Mouse (Mus musculus): ENCODE measurements around the gene Pole3. TPM values are rescaled to one million over a fixed set of nuclear protein-coding genes. Genes with fewer than 3 reads are reported as not detected.
"Not testable (repeated sequence)": the region's sequence is repeated elsewhere in the genome, so short reads cannot be mapped to it uniquely, and the experiment has no call there.

Pole3 gene
- polyA plus RNA-seq, 1 experiment from 2014 or later: 117 TPM

DNA sequence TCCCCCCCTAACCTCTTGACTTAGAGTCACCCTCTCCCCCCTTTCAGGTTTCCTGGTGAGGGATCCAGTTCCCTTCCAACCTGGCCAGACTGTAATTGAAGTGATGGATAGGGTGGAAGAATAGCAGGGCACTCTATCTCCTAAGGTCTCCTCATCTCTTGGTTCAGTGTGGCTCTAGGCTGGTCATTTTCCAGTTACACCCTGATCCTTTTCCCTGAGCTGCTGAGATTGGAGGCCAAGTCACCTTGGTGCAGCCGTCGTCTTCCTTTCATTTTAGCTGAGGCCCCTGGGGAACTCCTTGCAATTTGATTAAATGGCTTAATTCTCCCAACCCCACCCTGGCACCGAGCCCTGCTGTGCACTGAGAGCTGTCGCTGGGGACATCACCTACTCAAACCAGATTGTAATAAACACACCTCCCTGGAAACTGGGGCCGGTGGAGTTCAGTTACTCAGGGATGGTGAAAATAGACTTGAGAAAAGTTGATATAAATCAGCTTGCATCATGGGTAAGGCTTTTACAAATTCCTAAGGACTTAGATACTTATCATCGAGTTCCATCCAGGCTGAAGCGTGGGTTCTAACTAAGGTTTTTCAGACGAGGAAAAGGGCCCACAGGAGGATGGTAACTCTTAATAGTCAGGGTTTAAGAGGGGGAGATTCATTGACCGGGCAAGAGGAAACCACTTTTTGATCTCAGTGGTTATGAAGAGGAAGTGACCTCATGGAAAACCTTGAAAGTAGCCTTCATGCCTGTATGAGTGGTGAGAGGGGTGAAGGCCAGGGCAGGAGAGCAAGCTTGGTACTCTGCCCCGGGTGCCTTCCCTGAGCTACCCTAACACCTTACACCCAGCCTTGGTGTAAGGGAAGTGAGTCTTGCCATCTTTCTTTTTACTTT lies 43.9 kb downstream of the Pole3 start:
- Histone ChIP-seq H3K27me3 (replicated peaks; ENCODE audit: low read depth, poor library complexity, severe bottlenecking) (peaks cover 58% of the 10 kb centered on the region), H3K4me1 (peaks cover 9% of the 10 kb centered on the region), H3K27ac (replicated peaks) (no peak overlapping the region), H3K9me3 (no peaks in the 10 kb centered on the region), H3K4me3 (no peak overlapping the region), H3K36me3 (replicated peaks) (no peaks in the 10 kb centered on the region)
- WGBS: 51% methylated on average over 10 of the region's 10 CpGs
- DNase-seq (ENCODE audit: low spot score): no peak

- peaks cover 9% of the 10 kb centered on the region for H3K4me1 ChIP-seq
- peaks cover 58% of the 10 kb centered on the region for H3K27me3 ChIP-seq (replicated peaks; ENCODE audit: low read depth, poor library complexity, severe bottlenecking)
- peak within 1 kb of the TSS; percentile 61 for H3K4me3 ChIP-seq
- peak; percentile 66 for DNase-seq (ENCODE audit: low spot score)
- no peaks in the 10 kb centered on the region for H3K36me3 ChIP-seq (replicated peaks)
- H3K9me3 ChIP-seq: no peaks in the 10 kb centered on the region
- no peak within 1 kb of the TSS for H3K27ac ChIP-seq (replicated peaks)
- 2% methylated on average over 71 of the region's 71 CpGs for WGBS
Measured at GRCm38 (mm10) chr4:62479937-62480708, 44.7 kb downstream of the Pole3 start, which contains the start of gene Bspry. TSS of gene Bspry (plus strand) at chr4:62480053.

DNA sequence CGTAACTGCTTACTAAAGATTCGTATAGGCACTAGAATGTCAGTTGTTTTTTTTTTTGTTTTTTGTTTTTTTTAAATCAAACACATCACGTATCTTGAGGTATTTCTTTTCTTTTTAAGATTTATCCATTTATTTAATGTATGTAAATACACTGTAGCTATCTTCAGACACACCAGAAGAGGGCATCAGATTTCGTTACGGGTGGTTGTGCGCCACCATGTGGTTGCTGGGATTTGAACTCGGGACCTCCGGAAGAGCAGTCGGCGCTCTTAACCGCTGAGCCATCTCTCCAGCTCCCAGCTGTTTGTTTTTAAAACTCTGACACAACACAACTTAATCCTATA lies 45.3 kb downstream of the Pole3 start:
- not testable (repeated sequence) for H3K9me3 ChIP-seq; H3K27ac ChIP-seq (replicated peaks); H3K4me1 ChIP-seq; H3K36me3 ChIP-seq (replicated peaks); DNase-seq (ENCODE audit: low spot score)
- H3K4me3 ChIP-seq: peak overlapping the region; percentile 61
- peaks cover 58% of the 10 kb centered on the region for H3K27me3 ChIP-seq (replicated peaks; ENCODE audit: low read depth, poor library complexity, severe bottlenecking)
- 12% methylated on average over 11 of the region's 11 CpGs for WGBS

DNA sequence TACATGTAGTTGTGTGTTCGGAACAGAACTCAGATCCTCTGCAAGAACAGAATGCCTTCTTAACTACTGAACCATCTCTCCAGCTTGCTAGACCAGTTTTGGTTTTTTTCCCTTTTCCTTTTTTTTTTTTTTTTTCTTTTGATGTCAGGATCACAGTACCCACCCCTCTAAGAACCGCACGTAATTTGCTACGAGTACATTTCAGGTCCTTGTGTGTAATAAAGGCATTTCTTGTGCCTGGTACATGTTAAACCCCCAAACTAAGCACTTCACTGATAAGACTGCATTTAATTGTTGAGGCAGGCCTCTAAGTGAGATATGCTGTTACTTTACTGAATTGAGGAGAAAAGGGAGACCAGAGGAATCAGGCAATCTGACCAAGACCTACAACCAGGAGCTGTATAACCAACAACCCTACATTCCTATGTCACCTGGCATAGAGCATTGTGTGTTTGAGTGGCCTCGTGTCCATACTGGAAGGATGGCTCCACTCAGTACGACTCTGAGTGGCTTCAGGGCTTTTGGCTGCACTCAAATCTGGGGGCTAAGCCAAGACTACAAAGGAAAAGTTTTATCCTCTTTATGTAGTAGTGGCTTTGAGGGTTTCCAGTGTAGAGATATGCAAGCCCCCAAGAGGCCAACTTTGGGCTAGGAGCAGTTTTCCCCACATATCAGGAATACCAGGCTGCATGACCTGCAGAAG lies 47.2 kb downstream of the Pole3 start:
- no peak overlapping the region for H3K27ac ChIP-seq (replicated peaks)
- DNase-seq (ENCODE audit: low spot score): no peak
- peaks cover 58% of the 10 kb centered on the region for H3K27me3 ChIP-seq (replicated peaks; ENCODE audit: low read depth, poor library complexity, severe bottlenecking)
- H3K36me3 ChIP-seq (replicated peaks): no peaks in the 10 kb centered on the region
- no peak overlapping the region for H3K4me3 ChIP-seq
- peaks cover 9% of the 10 kb centered on the region for H3K4me1 ChIP-seq
- WGBS: 83% methylated on average over 6 of the region's 6 CpGs
- H3K9me3 ChIP-seq: no peaks in the 10 kb centered on the region

DNA sequence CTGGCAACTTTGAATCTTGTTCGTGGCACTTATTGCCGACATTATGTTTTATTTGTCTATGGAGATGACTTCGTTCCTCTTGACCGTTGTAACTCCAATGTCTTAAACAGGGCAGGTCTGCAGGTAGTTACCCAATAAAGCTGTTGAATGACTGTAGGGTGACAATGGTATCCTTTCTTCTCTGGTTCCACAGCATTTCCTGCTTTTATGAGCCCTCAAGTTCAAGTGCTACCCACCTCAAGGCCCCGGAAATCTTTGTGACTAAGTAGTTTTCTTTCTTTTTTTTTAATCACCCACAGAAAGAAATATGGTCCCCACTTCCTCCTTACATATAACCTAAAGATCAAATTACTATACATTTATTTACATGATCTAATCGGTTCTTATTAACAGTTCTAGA lies 49.1 kb downstream of the Pole3 start:
- no peak overlapping the region for H3K4me3 ChIP-seq
- peaks cover 40% of the 10 kb centered on the region for H3K27me3 ChIP-seq (replicated peaks; ENCODE audit: low read depth, poor library complexity, severe bottlenecking)
- peaks cover 10% of the 10 kb centered on the region for H3K4me1 ChIP-seq
- H3K36me3 ChIP-seq (replicated peaks): no peaks in the 10 kb centered on the region
- H3K27ac ChIP-seq (replicated peaks): no peak overlapping the region
- no peak for DNase-seq (ENCODE audit: low spot score)
- no peaks in the 10 kb centered on the region for H3K9me3 ChIP-seq
- WGBS: 93% methylated on average over 6 of the region's 6 CpGs

- H3K4me1 ChIP-seq: peaks cover 13% of the 10 kb centered on the region
- no peak for DNase-seq (ENCODE audit: low spot score)
- 82% methylated on average over 2 of the region's 2 CpGs for WGBS
- H3K9me3 ChIP-seq: no peaks in the 10 kb centered on the region
- H3K27ac ChIP-seq (replicated peaks): no peak overlapping the region
- H3K36me3 ChIP-seq (replicated peaks): no peaks in the 10 kb centered on the region
- peaks cover 33% of the 10 kb centered on the region for H3K27me3 ChIP-seq (replicated peaks; ENCODE audit: low read depth, poor library complexity, severe bottlenecking)
- no peak overlapping the region for H3K4me3 ChIP-seq
Measured at GRCm38 (mm10) chr4:62475131-62475530, 49.7 kb downstream of the Pole3 start.

Other genes with a start within 250 kb of the Pole3 start
- 18.0 and 18.1 TPM in 2 replicates for gene Fkbp15, start 164.5 kb downstream of the Pole3 start, polyA plus RNA-seq (2016; fragmentation: Nextera tagmentation; extraction: Ambion mirVana)
- 45.5 and 48.0 TPM in 2 replicates for gene Slc31a1, start 164.3 kb downstream of the Pole3 start, polyA plus RNA-seq (2016; fragmentation: Nextera tagmentation; extraction: Ambion mirVana)
- gene Cdc26, start 116.4 kb downstream of the Pole3 start, polyA plus RNA-seq (2016; fragmentation: Nextera tagmentation; extraction: Ambion mirVana): 207 and 215 TPM in 2 replicates
- gene Prpf4, start 116.3 kb downstream of the Pole3 start, polyA plus RNA-seq (2016; fragmentation: Nextera tagmentation; extraction: Ambion mirVana): 37.1 and 37.2 TPM in 2 replicates
- not detected in 2 replicates for gene Rnf183, start 89.8 kb downstream of the Pole3 start, polyA plus RNA-seq (2016; fragmentation: Nextera tagmentation; extraction: Ambion mirVana)
- gene Wdr31, start 54.2 kb downstream of the Pole3 start, polyA plus RNA-seq (2016; fragmentation: Nextera tagmentation; extraction: Ambion mirVana): 9.9 and 11.0 TPM in 2 replicates
- 1.8 and 2.6 TPM in 2 replicates for gene Bspry, start 45.0 kb downstream of the Pole3 start, polyA plus RNA-seq (2016; fragmentation: Nextera tagmentation; extraction: Ambion mirVana)
- gene Hdhd3, start 21.6 kb downstream of the Pole3 start, polyA plus RNA-seq (2016; fragmentation: Nextera tagmentation; extraction: Ambion mirVana): 11.0 and 13.2 TPM in 2 replicates
- 106 and 114 TPM in 2 replicates for gene Alad, start 5.2 kb downstream of the Pole3 start, polyA plus RNA-seq (2016; fragmentation: Nextera tagmentation; extraction: Ambion mirVana)
- gene 4933430I17Rik, start 301 bp upstream of the Pole3 start, polyA plus RNA-seq (2016; fragmentation: Nextera tagmentation; extraction: Ambion mirVana): 1.1 and 1.3 TPM in 2 replicates
- gene Rgs3, start 34.8 kb upstream of the Pole3 start, polyA plus RNA-seq (2016; fragmentation: Nextera tagmentation; extraction: Ambion mirVana): 35.4 and 35.5 TPM in 2 replicates